Mouse (Mus musculus) left cerebral cortex, adult 18-20 months (tissue): ENCODE data around the gene Ifitm10. TPM values are rescaled to one million over a fixed set of nuclear protein-coding genes. Genes with fewer than 3 reads are reported as not detected.

ENCODE experiments used
- DNase-seq, 2 experiments: peaks; one replicate each; pipeline ENCODE4 v3.0.0; 2021 to 2022; ENCODE audit warnings: low spot score in 2 of 2, mixed read lengths in 1 of 2
- total RNA-seq, 2 experiments: library from RNA; stranded (reverse); gene quantifications; 2 replicates each; pipeline ENCODE4 v1.2.3; 2021

The Ifitm10 gene
- total RNA-seq, 2 experiments from 2014 or later, result 35.2 to 38.2 TPM

DNA sequence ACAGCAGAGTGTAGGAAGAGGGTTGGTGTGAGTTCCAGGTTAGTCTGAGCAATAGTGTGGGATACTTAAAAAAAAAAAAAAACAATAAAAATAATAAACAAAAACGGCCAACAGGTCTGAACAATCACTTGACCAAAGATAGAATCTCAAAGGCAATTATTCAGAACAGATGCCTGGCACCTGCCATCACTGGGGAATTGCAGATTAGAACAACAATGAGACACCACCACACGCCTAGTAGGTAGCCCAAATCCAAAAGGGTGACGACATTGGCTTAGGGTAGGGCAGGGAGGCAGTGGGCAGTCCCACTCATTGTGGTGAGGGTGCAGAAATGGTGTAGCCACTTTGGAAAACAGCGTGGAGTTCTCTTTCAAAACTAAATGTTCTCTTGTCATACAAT is 18.1 kb upstream of the Ifitm10 start:
- DNase-seq, result no peak

DNA sequence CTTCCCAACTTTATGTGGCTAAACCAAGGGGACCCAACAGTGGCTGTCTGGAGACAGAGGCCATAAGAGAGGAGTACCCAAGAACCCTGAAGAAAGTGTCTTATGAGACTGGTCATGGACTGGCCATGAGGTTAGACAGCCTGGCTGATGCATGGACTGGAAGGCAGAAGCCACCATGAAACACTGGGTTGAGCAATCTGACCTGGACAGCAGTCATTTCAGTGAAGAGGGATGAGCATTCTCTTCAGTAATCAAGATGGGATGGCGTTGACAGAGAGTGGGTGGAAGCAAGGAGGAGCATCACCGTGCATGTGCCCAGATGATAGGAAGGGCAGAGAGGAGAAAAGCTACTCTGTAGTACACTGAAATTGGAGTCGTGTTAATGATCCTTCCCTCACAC is 17.6 kb upstream of the Ifitm10 start:
- no peak for DNase-seq

DNA sequence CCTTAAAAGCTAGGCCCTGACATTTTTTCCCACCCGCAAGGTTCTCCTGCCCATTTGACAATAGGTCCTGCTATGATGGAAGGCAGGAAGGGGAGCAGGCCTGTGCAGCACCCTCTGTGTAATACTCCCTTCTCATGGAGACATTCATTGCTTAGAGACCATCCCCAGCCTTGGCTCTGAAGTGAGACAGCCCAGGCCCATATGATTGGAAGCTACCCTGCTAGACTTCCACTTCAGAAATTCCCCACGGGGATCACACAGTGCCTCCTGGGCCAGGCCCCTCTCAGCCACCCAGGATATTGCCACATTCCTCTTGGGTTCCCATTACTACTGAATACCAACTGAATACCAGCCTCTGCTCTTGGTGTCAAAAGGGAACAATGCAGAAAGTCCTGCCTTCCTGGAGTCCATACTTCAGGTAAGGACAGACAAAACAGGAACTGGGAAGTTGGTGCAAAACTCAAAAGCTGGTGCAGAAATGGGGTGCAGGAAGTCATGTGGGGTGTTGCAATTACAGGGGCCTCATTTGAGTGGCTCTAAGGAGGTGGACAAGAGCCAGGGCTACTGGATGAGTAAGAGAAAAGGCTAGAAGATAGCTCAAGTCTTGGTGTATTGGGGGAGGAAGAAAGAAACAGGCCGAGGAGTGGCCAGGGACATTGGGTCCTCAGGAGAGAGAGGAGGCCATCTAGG is 16.6 kb upstream of the Ifitm10 start:
- DNase-seq, result no peak

DNA sequence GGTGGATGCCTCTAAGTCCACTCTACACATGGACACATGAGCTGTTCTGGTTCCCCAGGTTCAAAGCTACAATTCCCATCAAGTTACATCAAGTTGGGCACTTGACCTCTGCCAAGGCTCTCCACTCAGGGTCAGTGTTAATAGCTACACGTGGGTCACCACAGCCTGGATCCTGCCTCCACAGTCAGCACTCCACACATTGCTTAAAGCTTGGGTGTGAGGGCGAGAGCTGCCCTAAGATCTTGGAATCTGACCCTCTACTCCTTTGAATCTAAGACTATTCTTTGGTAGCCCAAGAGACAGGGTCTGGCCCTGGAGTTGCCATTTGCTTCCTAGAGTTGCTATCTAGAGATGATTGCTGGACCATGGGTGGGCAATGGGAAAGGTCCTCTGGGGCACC is 15.2 kb upstream of the Ifitm10 start:
- no peak for DNase-seq

DNA sequence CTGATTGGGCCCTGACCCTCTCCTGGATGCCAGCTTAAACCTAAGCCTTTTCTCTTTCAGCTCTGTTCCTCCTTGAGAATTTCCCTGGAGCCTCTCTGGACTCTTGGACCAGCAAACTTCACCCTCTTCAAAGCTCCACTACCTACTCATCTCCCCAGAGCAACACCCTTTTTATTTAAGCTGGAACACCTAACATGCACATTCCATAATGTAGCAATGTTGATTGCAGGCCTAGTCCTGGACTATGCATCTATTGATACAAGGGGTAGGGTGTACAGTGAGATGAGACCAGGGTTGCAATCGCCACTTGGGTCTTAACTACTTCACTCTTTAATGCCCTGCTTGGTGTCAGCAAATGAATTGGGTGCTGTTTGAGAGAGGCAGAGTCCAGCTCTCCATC is 14.6 kb upstream of the Ifitm10 start:
- no peak for DNase-seq

DNA sequence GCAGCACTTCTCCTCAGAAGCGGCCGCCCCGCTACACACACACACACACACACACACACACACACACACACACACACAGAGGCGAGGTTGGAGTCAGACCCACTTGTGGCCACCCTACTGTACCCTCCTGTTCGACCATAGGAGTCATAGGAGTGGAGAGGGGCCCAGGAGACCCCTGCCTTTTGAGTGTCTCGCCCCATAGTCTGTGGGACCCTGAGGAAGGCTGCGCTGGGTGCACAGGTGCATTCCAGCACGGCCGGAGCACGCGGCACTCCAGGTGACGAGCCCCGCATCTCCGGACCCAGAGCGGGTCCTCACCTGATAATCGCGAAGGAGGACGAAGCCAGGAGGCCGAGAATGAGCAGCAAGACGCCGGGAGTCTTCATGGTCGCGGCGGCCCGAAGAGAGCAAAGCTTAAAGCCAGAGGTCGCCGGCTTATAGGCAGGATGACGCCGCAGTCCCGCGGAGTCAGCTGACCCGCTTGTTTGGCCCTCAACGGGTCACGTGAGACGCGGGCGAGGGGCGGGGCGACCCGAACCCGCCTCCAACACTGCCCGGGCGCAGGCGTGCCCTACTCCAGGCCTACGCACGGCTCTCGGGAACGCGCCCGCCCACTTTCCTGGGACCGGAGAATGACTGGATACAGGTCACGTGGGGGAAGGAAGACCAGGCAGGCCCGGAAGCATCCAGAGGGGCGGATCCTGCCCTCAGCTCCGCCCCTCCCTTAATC is 14.0 kb upstream of the Ifitm10 start, which contains the start of gene Ctsd:
Ctsd (minus strand) TSS at position 620 of the 730 bp plus-strand sequence.
- DNase-seq, result peak; percentile 97

DNA sequence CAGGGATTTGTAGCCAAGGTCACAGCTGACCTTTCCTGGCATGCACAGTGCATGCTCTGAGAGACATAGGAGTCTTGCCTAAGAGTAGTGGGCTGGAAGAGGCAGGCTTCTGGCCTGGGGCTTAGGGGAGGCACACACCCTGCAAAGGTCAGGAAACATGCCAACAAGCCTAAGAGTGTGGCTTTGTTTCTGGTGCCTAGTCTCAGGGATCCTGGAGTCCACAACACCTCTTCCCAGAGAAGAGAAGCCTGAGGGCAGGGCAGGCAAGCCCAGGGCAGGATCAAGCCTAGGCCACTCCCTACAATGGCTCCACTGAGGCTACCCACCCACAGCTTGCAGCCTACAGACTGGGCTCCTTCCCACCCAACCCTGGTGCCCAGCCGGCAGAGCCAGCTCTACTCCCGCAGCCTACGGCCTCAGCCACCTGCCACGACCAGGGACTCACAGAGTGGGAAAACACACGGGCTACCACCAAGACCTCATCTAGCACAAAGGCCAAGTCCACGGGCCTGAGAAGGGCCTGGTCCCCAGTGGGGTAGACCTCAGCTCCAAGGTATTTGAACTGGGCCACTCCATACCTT is 13.2 kb upstream of the Ifitm10 start:
- DNase-seq, result peak in 1 of 2 experiments; percentile 39

DNA sequence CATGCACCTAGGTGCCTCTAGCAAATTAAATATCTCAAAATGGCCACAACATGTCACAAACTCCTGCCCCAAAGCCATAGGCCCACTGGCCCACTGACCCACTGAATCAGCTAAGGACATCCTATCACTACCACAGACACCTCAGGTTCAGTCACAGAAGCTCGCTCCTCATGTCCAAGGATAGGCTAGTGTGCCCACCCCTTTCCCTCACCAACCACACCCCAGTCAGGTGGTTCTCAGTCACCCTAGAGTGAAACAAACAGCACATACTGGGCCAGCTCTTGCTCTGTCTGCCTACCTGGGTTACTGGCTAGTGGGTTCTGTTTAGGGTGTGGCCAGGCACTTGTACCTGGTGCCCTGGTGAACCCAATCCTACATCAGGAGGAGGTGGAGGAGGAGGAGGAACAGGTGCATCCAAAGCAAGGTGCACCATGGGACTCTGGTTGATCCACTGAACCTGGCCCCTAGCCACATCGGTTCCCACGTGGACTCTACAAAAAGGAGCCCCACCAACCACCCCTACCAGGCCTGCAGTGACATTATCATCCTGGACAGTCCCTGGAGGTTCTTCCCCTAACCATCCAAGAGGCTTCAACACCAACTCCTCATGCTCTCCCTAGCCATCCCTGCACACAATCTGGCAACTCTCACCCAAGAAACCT is 12.3 kb upstream of the Ifitm10 start:
- no peak for DNase-seq

DNA sequence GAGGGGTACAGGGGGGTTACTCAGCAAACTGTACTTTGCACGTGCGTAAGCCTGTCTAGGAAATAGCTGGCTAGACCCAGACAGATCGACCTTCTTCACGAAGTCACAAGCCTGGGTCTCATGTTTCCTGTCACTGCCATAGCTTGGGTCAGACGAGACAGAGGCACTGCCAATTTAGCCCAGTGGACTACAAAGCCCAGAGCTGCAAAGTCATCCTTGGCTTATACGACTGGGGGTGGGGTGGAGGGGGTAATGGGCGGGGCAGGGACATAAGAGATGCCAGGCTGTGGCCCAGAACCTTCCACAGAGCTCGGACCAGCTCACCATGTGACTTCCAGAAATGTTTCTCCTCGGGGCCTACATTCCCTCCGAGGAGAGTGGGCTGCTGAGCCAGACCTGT is 10.8 kb upstream of the Ifitm10 start:
- DNase-seq, result no peak

DNA sequence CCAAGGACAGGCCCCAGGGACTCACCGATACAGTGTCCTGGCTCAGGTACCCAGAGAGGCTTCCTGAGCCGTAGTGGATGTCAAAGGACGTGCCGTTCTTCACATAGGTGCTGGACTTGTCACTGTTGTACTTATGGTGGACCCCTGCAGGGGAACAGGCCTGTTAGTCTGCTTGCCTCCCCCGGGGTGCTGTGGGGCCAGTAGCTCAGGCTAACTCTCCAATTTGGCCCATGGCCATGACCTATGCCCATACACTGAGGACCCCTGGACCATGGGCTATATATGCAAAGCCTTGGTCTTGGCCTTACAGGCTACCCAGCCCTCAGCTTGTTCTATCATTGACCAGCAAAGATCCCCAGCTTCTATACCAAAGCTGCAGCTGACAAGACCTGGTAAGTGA is 9.0 kb upstream of the Ifitm10 start, which contains the start of gene Gm49369:
Gm49369 (minus strand) TSS at position 101 of the 400 bp plus-strand sequence.
- DNase-seq, result no peak

DNA sequence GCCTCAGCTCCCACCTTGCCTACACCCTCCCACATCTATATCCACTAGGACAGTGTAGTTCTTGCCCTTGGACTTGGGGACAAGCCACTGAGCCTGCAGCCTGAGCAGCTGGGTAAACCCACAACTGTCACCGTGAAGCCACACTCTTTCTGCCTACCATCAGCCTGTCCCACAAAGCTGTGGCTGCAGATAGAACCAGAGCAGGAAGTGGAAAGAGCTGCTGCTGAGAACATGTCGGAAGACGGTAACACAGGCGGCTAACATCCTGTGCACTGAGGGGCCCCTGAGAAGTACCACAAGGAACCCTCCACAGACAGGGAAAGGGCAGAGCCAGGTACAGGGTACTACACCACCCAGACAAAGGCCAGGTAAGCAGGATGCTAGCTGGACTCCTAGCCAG is 7.6 kb upstream of the Ifitm10 start:
- DNase-seq, result no peak

DNA sequence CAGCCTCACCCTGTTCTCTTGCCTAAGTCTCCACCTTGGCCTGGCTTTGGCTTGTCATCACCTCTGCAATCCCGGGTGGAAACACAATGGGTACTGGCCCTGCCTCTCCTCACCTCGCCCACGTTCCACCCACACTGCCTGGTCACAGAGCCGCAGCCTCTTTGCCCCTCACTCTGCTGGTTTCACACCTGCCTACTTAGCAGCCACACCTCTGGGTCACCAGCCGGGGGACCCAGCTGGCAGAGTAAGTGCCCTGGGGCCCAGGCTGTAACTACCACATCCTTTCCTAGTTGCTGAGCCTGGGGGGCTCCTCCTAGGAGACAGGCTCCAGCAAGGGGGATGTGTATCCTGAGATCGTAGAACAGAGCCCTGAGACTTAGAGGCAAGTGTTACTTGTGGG is 5.6 kb upstream of the Ifitm10 start:
- DNase-seq, result no peak

DNA sequence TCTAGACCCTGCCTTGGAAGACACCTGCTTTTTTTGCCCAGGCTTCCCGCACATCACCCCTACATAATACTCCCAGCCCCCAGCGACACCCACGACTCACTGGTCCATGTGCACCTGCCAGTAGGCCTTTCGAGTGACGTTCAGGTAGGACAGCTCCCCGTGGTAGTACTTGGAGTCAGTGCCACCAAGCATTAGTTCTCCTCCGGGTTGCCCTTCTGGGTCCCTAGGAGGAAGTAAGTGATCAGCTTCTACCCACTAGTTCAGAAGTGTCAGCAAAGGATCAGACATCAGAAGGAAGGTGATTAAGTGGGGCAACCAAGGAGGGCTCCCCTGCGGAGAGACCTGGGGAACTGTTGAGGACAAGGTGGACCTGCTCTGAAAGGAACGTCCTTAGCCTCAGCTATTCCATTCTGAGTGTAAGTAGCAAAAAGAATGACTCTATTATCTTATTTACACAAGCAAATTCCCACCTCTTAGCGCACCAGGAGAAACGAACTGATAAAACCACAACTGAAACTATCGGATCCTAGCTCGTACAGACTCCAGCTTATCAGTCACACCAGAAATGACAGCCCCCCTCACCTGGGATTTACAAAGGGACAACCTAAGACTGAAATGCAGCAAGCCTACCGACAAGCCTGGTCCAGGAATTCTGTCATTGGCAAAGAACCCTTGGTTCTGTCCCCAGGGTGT is 3.8 kb upstream of the Ifitm10 start:
- no peak for DNase-seq

DNA sequence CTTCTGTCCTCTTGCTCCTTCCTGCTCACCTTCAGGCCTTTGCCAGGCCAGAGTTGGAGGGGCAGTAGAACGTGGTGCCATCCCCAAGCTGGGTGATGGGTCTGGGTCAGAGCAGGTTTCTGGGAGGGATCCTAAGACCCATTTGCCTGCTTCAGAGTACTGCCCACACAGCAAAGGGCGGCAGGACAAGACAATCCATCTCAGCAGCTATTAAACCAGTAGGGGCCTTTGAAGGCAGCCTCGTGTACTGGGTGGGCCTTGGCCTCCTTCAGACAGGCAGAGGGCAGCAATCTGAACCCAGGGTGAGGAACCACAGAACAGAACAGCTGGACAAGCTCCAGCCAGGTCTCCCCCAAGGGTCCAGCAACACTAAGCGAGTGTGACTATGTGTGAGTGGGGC is 2.5 kb upstream of the Ifitm10 start:
- DNase-seq, result no peak

DNA sequence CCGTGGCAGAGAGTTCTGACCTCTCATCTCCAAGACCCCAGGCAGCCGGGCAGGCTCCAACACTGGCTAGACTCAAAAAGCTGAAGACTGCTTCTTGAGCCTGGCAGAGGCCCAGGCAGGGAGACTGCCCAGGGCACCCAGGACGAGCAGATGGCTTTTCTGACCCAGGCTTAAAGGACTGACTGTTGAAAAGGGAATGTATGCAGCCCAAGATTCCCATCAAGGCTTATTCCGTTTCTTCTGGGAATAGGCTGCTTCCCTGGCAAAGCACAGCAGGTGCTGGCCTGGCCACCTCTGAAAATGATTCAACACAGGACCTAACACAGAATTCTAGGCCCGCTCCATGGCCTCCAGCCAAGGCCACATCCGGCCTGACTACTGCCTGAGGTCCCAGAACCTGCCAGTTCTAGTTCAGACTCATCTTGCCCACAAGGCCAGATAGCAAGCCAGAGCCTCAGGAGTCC is 1.7 kb upstream of the Ifitm10 start:
- DNase-seq, result no peak

DNA sequence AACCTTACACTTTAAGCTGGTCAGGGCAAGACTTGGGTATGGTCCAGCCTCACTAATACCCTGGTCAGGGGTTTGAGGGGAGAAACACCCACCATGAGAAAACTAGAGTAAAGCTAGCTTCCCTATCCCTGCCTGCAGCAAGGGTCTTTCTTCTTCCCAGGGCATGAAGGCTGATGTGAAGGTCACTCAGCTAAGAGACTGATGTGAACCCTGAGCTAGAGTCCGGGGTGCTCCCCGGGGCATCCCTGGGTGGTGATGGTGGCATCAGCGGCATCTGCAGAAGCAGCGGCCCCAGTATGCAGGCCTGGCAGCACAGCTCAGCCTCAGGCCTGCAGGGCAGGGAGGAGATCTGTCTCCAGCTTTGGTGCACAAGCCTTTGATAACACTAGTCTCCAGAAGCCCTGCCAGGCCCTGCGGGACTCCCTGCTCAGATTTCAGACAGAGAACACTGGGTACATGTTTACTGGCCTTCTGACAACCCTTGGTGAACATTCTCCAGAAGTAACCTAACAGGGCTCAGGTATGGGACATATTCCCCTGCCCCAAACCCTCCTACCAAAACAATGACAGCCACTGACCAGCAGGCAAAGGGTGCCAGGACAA is 961 bp upstream of the Ifitm10 start:
- DNase-seq, result no peak

DNA sequence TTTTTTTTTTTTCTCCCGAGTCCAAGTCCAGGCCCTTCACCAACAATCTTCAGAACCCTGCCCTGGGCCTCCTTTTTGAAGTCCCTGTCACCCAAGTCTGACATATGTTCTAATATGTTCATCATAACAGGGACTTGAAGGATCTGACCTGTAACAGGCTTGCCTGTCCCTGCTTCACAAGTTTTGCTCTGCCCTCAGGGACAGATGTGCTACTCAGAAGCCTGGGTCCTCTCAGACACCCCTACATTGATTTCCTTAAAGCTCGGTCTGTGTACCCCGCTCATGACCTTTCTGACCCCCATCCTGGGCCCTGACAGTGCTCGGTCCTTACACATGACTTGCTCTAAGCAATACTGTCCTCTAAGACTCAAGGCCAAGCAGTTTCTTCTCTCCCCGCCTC is 514 bp downstream of the Ifitm10 start:
- DNase-seq, result no peak

DNA sequence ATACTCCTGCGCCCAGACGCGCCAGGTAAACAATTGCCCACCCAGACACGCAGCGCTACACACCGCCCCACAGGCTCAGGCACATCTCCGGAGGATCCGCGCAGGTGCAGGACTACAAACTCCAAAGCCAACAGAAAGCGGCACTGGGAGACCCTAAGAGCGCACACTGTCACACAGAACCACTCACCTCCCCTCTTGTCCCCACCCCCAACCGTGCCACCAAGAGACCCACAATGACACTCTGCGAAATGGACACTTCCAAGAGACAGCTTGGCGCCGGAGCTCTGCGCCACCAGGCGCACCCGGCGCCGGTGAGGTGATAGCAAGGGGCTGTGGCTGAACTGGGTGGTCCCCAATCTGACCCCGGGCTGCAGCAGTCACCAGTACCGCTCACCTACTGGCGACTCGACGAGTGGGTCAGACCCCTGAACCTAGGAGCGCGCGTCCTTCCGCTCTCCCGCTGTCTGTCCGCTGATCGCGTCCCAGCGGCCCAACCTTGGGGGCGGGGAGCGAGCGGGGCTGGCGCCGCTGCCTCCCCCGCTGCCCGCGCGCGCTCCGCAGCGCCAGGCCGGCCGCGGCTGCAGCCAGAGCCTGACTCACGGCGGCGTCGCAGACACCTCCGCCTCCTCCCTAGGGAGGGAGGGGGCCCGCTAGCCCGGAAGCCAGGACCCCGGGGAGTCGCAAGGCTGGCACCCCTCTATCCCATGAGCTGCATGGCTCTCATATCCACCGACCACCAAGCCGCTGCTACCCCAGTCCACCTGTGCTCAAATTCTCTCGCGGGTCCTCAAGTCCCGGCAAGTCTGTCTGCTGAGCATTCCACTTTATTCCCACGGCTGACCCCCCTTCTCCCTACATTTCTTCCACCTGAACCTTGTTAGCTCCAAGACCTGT is 1.5 kb downstream of the Ifitm10 start:
- peak; percentile 41 to 44 for DNase-seq

DNA sequence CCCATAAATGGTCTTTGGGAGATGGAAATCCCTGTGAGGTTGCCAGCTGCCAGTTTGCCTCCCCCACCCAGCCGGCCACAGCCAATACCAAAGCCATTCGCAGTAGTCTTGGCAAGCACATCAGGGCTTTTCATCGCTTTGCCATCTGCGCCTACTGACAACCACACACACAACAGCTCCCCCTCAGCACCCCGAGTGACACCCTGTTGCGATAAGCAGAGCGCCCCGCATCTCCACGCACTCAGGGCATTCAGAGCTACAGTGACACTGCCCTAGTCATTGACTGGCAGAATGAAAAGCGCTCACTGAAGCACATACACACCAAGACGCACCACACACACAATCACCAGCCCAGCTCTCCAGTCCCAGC is 2.2 kb downstream of the Ifitm10 start:
- DNase-seq, result peak; percentile 59 to 80

DNA sequence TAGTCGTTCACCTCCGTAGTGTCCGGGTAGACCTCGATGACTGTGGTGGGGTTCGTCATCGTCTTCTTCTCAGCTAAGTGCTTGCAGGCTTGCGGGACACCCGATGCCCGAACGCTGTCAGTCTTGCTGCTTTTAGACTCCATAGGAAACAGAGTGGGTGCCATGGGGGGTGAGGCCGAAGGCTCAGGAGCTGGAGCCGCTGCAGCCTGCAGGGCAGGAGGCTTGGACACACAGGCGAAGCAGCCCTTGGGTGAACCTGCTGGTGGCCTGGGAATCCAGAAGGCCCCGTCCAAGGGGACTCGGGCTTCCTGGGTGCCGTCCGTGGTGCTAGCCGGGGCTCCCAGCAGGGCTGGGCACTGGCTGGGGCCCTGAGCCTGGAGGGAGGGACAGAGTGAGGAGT is 2.6 kb downstream of the Ifitm10 start:
- DNase-seq, result no peak
